Mouse (Mus musculus) heart, adult 9 months (tissue): ENCODE measurements around the gene Zfp42.

Experiments used
- DNase-seq, 2 experiments: peaks; one replicate each; pipeline ENCODE4 v3.0.0; 2022; ENCODE audit warnings: low spot score in 2 of 2

Zfp42 gene

DNA sequence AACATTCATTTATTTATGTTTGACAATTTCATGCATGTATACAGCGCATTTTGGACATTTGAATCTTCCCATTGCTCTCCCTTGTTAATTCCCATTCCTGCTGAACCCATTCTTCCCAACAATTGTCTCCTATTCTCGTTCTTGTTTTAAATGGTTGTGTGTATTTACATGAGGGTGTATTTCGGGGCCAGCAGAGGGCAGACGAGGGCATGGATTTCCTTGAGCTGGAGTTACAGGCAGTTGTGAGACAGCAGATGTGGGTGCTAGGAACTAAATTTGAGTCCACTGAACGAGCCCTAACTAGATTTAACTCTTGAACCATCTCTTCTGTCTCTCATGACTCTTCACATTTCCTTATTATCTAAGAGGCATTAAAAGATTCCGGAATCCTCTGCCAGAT lies 55.1 kb downstream of the Zfp42 start:
- DNase-seq: no peak

GRCm38 (mm10) chr8:43248707-43249106 lies 58.1 kb downstream of the Zfp42 start:
- no peak for DNase-seq
